Mouse (Mus musculus): ENCODE results near the gene Pithd1. TPM values are rescaled to one million over a fixed set of nuclear protein-coding genes. Genes with fewer than 3 reads are reported as not detected.
A peak's percentile ranks its signal among the peaks of the same experiment; 100 is the strongest.

Gene Pithd1
- total and polyA plus RNA-seq, 3 experiments = 62.8 to 77.7 TPM; not detected in 1

DNA sequence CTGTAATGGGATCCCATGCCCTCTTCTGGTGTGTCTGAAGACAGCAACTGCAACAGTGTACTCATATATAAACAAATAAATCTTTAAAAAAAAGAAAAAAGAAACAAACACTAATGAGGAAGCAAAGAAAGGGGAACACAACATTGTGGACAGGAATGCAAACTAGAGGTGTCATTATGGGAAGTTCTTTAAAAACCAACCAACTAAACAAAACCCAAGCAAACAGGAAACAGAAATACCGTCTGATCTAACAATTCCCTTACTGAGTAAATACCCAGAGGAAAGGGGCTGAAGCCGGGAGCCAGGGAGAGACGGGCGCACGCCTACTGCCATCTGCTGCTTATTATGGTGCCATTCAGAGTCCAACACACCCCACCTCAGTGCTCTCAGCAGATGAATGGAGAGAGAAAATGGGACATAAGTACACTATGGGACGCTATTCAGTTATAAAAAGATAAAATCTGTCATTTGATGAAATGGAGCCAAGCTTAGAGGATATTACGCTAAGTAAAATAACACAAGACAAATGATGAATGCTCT is 5.5 kb downstream of the Pithd1 start:
- H3K36me3 ChIP-seq (ENCODE audit: control insufficient read depth in 1 of 2, insufficient read depth in 2 of 2, low read length in 2 of 2) = peaks cover 31 to 48% of the 10 kb centered on the region in 2 experiments
- peak overlapping the region; percentile 68 for H3K27ac ChIP-seq (ENCODE audit: control insufficient read depth, low read depth, low read length)
- H3K79me2 ChIP-seq (ENCODE audit: control insufficient read depth, insufficient read depth, low read length, poor library complexity) = peaks cover 21% of the 10 kb centered on the region
- peaks cover 19 to 36% of the 10 kb centered on the region in 2 experiments for H3K4me1 ChIP-seq (ENCODE audit: control insufficient read depth in 1 of 2, insufficient read depth in 2 of 2, low read length in 2 of 2)
- TF ChIP-seq RCOR1 (IDR thresholded peaks at IDR 0.05; ENCODE audit: low read depth, low read length) (no peak), USF2 (IDR thresholded peaks at IDR 0.05; ENCODE audit: borderline replicate concordance in 1 of 2, insufficient read depth in 1 of 2, low read depth in 1 of 2, low read length in 2 of 2) (no peak), CHD2 (IDR thresholded peaks at IDR 0.05; ENCODE audit: low read length) (no peak), EP300 (IDR thresholded peaks at IDR 0.05; ENCODE audit: low read depth in 1 of 2, low read length in 2 of 2) (no peak), TAL1 (IDR thresholded peaks at IDR 0.05; ENCODE audit: low read length) (no peak), POLR2AphosphoS2 (IDR thresholded peaks at IDR 0.05; ENCODE audit: low read length) (no peak), ZNF384 (IDR thresholded peaks at IDR 0.05; ENCODE audit: low read depth, low read length) (peak; percentile 39; the same call in 1 of the 2 replicates), POLR2A (IDR thresholded peaks at IDR 0.05; ENCODE audit: control insufficient read depth in 1 of 2, insufficient read depth in 1 of 2, low read depth in 1 of 2, low read length in 2 of 2, poor library complexity in 1 of 2) (no peak), HCFC1 (IDR thresholded peaks at IDR 0.05; ENCODE audit: low read depth, low read length) (no peak), ETS1 (IDR thresholded peaks at IDR 0.05; ENCODE audit: low read depth, low read length) (peak; percentile 37; the same call in 1 of the 2 replicates), USF1 (IDR thresholded peaks at IDR 0.05; ENCODE audit: low read depth, low read length) (no peak), JUND (IDR thresholded peaks at IDR 0.05; ENCODE audit: low read depth, low read length) (no peak), ZC3H11A (IDR thresholded peaks at IDR 0.05; ENCODE audit: low read depth, low read length) (no peak), ZKSCAN1 (IDR thresholded peaks at IDR 0.05; ENCODE audit: low read depth, low read length) (no peak), NRF1 (IDR thresholded peaks at IDR 0.05; ENCODE audit: insufficient read depth, low read depth, low read length, poor library complexity, severe bottlenecking) (no peak), SIN3A (IDR thresholded peaks at IDR 0.05; ENCODE audit: low read length) (no peak; the same call in 1 of the 2 replicates), RAD21 (IDR thresholded peaks at IDR 0.05; ENCODE audit: low read depth, low read length) (no peak), NELFE (IDR thresholded peaks at IDR 0.05; ENCODE audit: low read depth, low read length) (no peak), ELF1 (IDR thresholded peaks at IDR 0.05; ENCODE audit: low read depth, low read length) (no peak), CTCF (IDR thresholded peaks at IDR 0.05 in 2 of 3, conservative IDR thresholded peaks at IDR 0.05 in 1 of 3; ENCODE audit: control insufficient read depth in 1 of 3, insufficient read depth in 1 of 3, low read depth in 2 of 3, low read length in 3 of 3, poor library complexity in 1 of 3, severe bottlenecking in 1 of 3) (0 out of 6 replicates have a peak, but pooled peaks of 1 of the 3 experiments have one; percentile 1), MAX (IDR thresholded peaks at IDR 0.05; ENCODE audit: low read length) (no peak), MYB (IDR thresholded peaks at IDR 0.05; ENCODE audit: low read depth, low read length) (no peak), ZMIZ1 (IDR thresholded peaks at IDR 0.05; ENCODE audit: low read depth, low read length) (no peak), UBTF (IDR thresholded peaks at IDR 0.05; ENCODE audit: borderline replicate concordance, insufficient read depth, low read depth, low read length) (no peak)
- H3K9me3 ChIP-seq (replicated peaks; ENCODE audit: insufficient read depth, low read length) = no peaks in the 10 kb centered on the region
- H3K4me3 ChIP-seq (ENCODE audit: control insufficient read depth in 1 of 2, insufficient read depth in 1 of 2, low read depth in 2 of 2, low read length in 2 of 2) = no peak overlapping the region
- H3K9ac ChIP-seq (ENCODE audit: control insufficient read depth, low read depth, low read length, poor library complexity, severe bottlenecking) = peak overlapping the region; percentile 34
- H3K27me3 ChIP-seq (ENCODE audit: control insufficient read depth in 1 of 2, insufficient read depth in 2 of 2, low read length in 2 of 2) = no peaks in the 10 kb centered on the region
- DNase-seq (ENCODE audit: low read depth, low spot score) = peak; percentile 61
